8 mouse cellular contexts compared by ENCODE assay signal in the genomic region with DNA sequence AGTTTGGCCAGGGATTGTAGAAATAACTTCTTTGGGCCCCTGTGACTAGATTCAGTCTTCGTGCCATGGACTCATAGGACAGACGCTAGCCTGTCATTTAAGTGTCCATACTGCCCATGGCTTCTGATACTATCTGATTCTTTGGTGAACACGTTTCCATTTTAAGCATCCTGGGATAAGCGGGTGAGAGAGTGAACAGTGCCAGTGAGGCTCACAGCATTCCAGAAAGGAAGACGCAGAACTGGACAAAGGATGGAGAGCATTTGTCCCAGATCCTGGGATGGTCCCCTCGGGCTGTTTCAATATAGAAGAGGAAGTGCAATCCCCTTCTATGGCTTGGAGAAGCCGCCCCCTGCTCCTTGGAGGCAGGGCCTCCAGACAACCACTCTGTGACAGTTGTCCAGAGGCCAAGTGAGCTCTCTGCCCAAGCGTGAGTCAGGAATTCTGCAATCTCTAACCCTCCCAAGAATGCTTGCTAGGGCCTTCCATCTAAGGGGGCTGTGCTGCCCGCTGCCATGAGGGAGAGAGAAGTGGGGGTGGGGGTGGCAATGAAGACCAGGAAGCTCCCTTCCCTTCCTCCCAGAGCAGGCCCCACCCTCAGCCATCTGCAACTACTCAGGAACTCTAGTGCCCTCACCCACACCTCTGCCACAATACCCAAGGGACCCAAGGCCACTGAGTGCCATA. TPM values are rescaled to one million over a fixed set of nuclear protein-coding genes. Genes with fewer than 3 reads are reported as not detected.
DNase-seq lines count a peak whose midpoint lies in the region; ATAC-seq and TF ChIP-seq lines count a peak whose summit lies in the region.

No protein-coding gene starts in this region.

- ATAC-seq in intestine, postnatal 0 days: no peak
- no peak for ATAC-seq in inflammation-experienced regulatory T-cells, adult 6 months

- H3K27ac ChIP-seq in intestine, postnatal 0 days (ENCODE audit: low read depth, low read length): peak overlapping the region; percentile 70

- peak overlapping the region; percentile 37 for H3K4me2 ChIP-seq in intestine, postnatal 0 days (replicated peaks; ENCODE audit: low read depth)

- no peaks in the 10 kb centered on the region for H3K36me3 ChIP-seq in E14TG2a.4 (ENCODE audit: insufficient read depth, low read length)
- no peaks in the 10 kb centered on the region for H3K36me3 ChIP-seq in intestine, postnatal 0 days (ENCODE audit: control insufficient read depth, insufficient read depth)

- H3K9me3 ChIP-seq in E14TG2a.4 (ENCODE audit: low read length): no peaks in the 10 kb centered on the region
- no peaks in the 10 kb centered on the region for H3K9me3 ChIP-seq in intestine, postnatal 0 days (ENCODE audit: control insufficient read depth)

- no peak for TF ChIP-seq CTCF in E14TG2a.4 (conservative IDR thresholded peaks at IDR 0.05; ENCODE audit: low read length)
- no peak for TF ChIP-seq CTCF in brain, embryonic 14.5 days (IDR thresholded peaks at IDR 0.05; ENCODE audit: borderline replicate concordance, extremely low read depth, insufficient read depth, insufficient read length)
- TF ChIP-seq CTCF in intestine, postnatal 0 days (IDR thresholded peaks at IDR 0.05; ENCODE audit: low read depth): no peak

- no peak overlapping the region for H3K9ac ChIP-seq in intestine, postnatal 0 days (ENCODE audit: low read depth, low read length)

- WGBS in intestine, postnatal 0 days: 41% methylated on average over 9 of the region's 9 CpGs

- H3K4me3 ChIP-seq in E14TG2a.4 (replicated peaks; ENCODE audit: low read length): peak overlapping the region; percentile 55; the same call in 1 of the 2 replicates
- H3K4me3 ChIP-seq in intestine, postnatal 0 days (ENCODE audit: low read depth, low read length): no peak overlapping the region

- peaks cover 80% of the 10 kb centered on the region for H3K4me1 ChIP-seq in E14TG2a.4 (replicated peaks; ENCODE audit: low read depth, low read length)
- peaks cover 19% of the 10 kb centered on the region for H3K4me1 ChIP-seq in intestine, postnatal 0 days (replicated peaks; ENCODE audit: control insufficient read depth, insufficient read depth, low read length)

- peak; percentile 53 for DNase-seq in brain, embryonic 14.5 days (ENCODE audit: low read depth)
- DNase-seq in heart, adult 11 months: peak; percentile 98
- DNase-seq in lung, postnatal 36 days: peak; percentile 72
- no peak for DNase-seq in layer of hippocampus, postnatal 36 days
- DNase-seq in cerebellum, adult 18-20 months: no peak

- no peak for TF ChIP-seq POLR2A in brain, embryonic 14.5 days (IDR thresholded peaks at IDR 0.05; ENCODE audit: borderline replicate concordance, extremely low read depth, insufficient read depth, insufficient read length, poor library complexity, severe bottlenecking)

- peaks cover 45% of the 10 kb centered on the region for H3K27me3 ChIP-seq in E14TG2a.4 (ENCODE audit: insufficient read depth, low read length)
- no peaks in the 10 kb centered on the region for H3K27me3 ChIP-seq in intestine, postnatal 0 days (replicated peaks; ENCODE audit: control insufficient read depth, insufficient read depth, low read length)

RNA-seq across cellular contexts. Expression of a gene that starts 3.3 kb away (rescaled TPM):
- polyA plus RNA-seq in brain, embryonic 14.5 days (2012; rRNA removed): 187 and 283 TPM in 2 replicates
- 199 and 204 TPM in 2 replicates for polyA plus RNA-seq in intestine, postnatal 0 days (2015; fragmentation: Nextera tagmentation; extraction: Ambion mirVana)
- not detected for polyA plus RNA-seq in inflammation-experienced regulatory T-cells, adult 6 months (2017; shearing (Covaris generic))
- total RNA-seq in layer of hippocampus, postnatal 36 days (2021): 10 to 100 TPM; 25.7 to 34.6 TPM

RNA-seq across cellular contexts. Expression of a gene that starts 24.8 kb away (rescaled TPM):
- 56.3 and 70.2 TPM in 2 replicates for polyA plus RNA-seq in brain, embryonic 14.5 days (2012; rRNA removed)
- polyA plus RNA-seq in intestine, postnatal 0 days (2015; fragmentation: Nextera tagmentation; extraction: Ambion mirVana): 15.7 and 16.9 TPM in 2 replicates
- 10 to 100 TPM; 15.1 to 29.0 (median 17.5) TPM for polyA plus RNA-seq in inflammation-experienced regulatory T-cells, adult 6 months (2017; shearing (Covaris generic))
- total RNA-seq in layer of hippocampus, postnatal 36 days (2021): 10 to 100 TPM; 19.1 to 19.9 TPM

Comparison
In these comparisons a context has a peak if more than half of its experiments do, and no peak if none do; other contexts are left out.
1. DNase-seq: peak in brain, embryonic 14.5 days (single experiment), heart, adult 11 months (single experiment) and lung, postnatal 36 days (single experiment); none in layer of hippocampus, postnatal 36 days (0 of 2) and cerebellum, adult 18-20 months (0 of 2).
2. RNA of a gene that starts 3.3 kb away (polyA plus RNA-seq): 187 to 283 TPM in brain, embryonic 14.5 days and 199 to 204 TPM in intestine, postnatal 0 days; not detected in inflammation-experienced regulatory T-cells, adult 6 months; every median in the first group is over 100 times any median in the second.